Mouse (Mus musculus) 416B (cell line): ENCODE results near the gene Creb3l4.

Experiments
- DNase-seq: peaks from one replicate; pipeline ENCODE4 v3.0.0; 2011; ENCODE audit warnings: low read depth

Creb3l4 gene

DNA sequence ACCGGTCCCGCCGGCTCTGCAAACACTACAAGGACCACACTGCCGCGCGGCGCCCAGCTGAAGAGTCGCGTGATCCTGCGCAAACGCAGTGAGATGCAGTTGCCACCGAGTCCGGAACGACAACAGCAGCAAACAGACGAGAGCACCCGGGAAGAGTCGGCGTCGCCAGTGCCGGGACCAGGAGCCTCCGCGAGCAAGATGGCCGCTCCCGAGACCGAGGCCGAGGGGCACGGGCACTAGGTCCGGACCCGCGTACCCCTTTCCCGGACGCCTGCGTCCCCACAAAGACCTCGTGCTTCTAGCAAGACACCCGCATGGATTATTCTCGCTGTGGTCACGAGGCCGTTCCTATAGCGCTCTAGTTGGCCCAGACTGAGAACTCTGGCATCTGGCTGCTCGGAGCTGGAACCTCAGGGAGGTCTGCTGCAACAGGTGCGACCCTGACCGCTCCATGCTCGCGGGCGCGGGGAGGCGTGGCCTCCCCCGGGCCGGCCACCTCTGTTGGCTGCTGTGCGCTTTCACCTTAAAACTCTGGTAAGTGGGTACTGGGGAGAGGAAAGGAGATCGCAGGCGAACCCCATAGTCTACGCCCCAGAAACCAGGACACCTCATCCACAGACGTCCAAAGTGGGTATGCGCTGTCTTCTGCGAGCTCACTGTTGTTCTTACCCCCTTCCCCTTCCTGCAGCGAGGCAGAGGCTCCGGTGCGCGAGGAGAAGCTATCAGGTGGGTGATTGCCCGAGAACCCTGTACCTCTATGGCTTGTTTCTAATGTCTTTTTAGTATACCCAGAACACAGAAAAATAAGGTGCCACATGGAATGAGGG, 11.6 kb downstream of the Creb3l4 start, which contains the start of gene Jtb:
TSS of gene Jtb (plus strand) at position 91 of the 827 bp plus-strand sequence.
- peak; percentile 93 for DNase-seq

- no peak for DNase-seq
Measured at GRCm38 (mm10) chr3:90231075-90231474, 12.2 kb downstream of the Creb3l4 start.

GRCm38 (mm10) chr3:90224331-90224730, 19.0 kb downstream of the Creb3l4 start:
- no peak for DNase-seq

GRCm38 (mm10) chr3:90222941-90223340, 20.4 kb downstream of the Creb3l4 start:
- DNase-seq, result no peak

DNA sequence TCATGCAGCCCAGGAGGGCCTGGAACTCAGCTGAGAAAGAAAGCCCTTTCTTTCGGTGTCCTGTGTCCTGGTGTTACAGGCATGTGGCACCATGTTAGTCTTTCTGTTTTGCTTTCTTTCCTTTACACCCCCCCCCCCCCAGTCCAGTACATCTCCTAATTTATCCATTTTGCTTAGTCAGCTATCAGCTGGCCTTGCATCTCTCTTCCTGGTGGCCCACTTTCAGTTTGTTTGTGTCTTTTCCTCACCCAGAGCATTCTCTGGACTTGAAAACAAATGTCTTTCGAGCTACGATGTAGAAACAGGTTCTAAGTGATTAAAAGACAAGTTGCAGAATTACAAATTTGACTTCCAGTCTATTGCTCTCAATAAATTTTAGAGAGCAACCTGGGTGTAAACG, 20.9 kb downstream of the Creb3l4 start:
- DNase-seq, result no peak

- DNase-seq, result no peak
Measured at GRCm38 (mm10) chr3:90221123-90221522, 22.2 kb downstream of the Creb3l4 start.

GRCm38 (mm10) chr3:90220531-90220951, 22.8 kb downstream of the Creb3l4 start:
- DNase-seq, result peak; percentile 49

- peak; percentile 78 for DNase-seq
Measured at GRCm38 (mm10) chr3:90220088-90220487, 23.2 kb downstream of the Creb3l4 start.

GRCm38 (mm10) chr3:90215825-90216380, 27.4 kb downstream of the Creb3l4 start:
- peak; percentile 70 for DNase-seq

- DNase-seq, result no peak
Measured at GRCm38 (mm10) chr3:90213956-90214684, 29.2 kb downstream of the Creb3l4 start.

- peak; percentile 98 for DNase-seq
Measured at GRCm38 (mm10) chr3:90213377-90213866, 29.9 kb downstream of the Creb3l4 start, which contains the start of the genes Rps27 and Rab13. Gene Rps27 (minus strand): TSS chr3:90213651. Gene Rab13 (plus strand): TSS chr3:90213695.

GRCm38 (mm10) chr3:90212723-90213122, 30.6 kb downstream of the Creb3l4 start:
- DNase-seq, result no peak

DNA sequence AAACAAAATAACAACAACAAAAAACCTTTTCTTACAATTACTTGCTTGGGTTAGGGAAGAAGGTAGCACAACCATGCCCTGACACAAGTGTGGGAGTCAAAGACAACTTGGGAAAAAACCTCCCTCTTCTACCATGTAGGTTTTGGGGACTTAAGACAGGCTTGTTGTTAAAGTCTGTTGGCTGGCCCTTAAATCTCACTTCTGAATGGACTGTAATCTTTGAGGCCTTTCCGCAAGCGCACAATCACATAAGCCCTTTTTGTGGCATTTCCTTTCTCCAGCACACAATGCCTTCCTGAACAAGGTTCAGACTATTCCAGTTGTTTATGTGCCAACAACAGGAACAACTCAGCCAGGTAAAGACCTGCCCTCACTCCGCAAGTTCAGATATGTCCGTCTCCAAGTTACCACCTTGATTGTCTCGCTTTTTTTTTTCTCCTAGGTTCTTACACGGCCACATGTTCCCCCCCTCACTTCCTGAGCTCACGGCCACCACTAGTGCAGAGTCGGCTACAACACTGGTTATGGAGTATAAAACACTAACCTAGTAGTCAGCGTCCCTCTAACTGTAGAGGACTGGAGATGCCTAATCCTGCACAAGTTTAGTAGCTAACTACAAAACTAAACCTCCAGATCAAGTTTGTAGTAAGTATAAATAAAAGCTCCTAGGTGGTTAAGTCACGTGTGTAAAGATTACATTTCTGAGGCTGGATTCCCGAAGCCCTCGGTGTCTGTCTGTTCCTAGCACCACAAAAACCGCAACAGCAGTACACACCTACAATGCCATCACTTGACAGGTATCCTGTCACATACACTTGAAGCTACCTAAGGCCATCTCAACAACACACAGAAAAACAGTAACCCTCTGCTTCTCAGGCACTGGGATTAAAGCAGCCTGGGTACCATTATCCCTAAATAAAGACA, 31.6 kb downstream of the Creb3l4 start:
- DNase-seq, result peak; percentile 42

- DNase-seq, result no peak
Measured at GRCm38 (mm10) chr3:90209908-90210566, 33.3 kb downstream of the Creb3l4 start.

DNA sequence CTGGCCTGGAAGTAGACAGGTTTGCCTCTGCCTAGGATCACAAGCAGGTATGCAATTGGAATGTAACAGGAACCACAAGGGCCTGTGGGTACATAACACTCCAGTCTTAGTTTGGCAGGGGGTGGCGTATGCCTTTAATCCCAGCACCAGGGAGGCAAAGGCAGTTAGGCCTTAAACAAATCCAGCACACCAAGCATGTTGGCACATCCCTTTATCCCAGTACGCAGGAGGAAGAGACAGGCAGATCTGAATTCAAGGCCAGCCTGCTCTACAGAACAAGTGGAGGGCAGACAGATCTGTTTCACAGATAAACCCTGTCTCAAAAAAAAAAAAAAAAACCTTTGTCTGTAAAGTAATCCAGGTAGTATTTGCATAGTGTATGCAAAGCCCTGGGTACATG, 34.6 kb downstream of the Creb3l4 start:
- DNase-seq, result no peak

GRCm38 (mm10) chr3:90204582-90204981, 38.7 kb downstream of the Creb3l4 start:
- DNase-seq, result peak; percentile 44

GRCm38 (mm10) chr3:90203619-90204018, 39.7 kb downstream of the Creb3l4 start:
- no peak for DNase-seq

GRCm38 (mm10) chr3:90202884-90203283, 40.4 kb downstream of the Creb3l4 start:
- DNase-seq, result no peak

- no peak for DNase-seq
Measured at GRCm38 (mm10) chr3:90197548-90197947, 45.8 kb downstream of the Creb3l4 start.

GRCm38 (mm10) chr3:90195644-90196043, 47.7 kb downstream of the Creb3l4 start:
- DNase-seq, result no peak

DNA sequence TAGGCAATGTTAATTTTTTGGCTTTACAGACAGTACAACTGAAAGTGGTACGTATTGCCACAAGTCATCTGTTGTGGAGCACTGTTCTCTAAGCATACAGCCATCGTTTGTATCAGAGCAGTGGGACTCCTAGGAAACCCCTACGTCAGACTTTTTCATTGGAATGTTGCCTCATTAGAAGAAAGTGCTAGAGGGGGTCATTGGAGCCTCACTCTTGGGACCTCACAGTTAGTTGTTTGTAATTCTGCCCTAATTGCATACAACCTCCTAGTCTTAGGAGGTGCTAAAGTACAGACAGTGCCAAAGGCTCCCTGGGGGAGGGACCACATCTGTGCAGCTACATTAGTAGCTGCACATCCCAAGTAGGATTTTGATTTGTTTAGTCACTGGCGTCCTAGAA, 48.6 kb downstream of the Creb3l4 start:
- DNase-seq, result no peak
